Mouse (Mus musculus) CD4-positive helper T cell, adult 2 months (primary cell): ENCODE measurements around the gene Kmt5c.
A peak's percentile ranks its signal among the peaks of the same experiment; 100 is the strongest.

Source experiments
- DNase-seq: peaks from one replicate; pipeline ENCODE4 v3.0.0-alpha.2; 2012; ENCODE audit warnings: low read depth, missing footprints, low spot score

The Kmt5c gene

DNA sequence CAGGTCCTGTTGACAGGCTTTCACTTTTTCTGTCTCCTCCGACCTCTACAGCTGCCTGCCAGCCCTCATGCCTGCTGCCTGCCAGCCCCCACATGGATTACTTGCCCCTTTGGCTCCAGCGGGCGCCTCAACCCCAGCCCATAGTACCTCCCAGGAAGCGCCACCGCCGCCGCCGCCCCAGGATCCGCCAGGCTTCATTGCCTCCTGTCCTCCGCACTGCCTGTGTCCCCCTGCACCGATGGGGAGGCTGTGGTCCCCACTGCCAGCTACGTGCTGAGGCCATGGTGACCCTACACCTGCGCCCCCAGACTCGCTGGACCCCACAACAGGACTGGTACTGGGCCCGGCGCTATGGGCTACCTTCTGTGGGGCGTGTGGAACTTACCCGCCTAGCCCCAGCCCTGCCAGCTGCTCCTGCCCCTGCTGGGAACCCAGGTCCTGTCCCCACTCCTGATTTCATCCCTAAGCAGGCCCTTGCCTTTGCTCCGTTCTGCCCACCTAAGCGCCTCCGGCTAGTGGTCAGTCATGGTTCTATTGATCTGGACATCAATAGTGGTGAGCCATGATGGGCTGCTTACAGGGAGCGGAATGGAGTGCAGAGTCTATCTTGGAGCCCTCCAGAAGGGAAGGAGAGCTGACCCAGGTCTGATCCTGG lies 6.5 kb downstream of the Kmt5c start:
- no peak for DNase-seq

DNA sequence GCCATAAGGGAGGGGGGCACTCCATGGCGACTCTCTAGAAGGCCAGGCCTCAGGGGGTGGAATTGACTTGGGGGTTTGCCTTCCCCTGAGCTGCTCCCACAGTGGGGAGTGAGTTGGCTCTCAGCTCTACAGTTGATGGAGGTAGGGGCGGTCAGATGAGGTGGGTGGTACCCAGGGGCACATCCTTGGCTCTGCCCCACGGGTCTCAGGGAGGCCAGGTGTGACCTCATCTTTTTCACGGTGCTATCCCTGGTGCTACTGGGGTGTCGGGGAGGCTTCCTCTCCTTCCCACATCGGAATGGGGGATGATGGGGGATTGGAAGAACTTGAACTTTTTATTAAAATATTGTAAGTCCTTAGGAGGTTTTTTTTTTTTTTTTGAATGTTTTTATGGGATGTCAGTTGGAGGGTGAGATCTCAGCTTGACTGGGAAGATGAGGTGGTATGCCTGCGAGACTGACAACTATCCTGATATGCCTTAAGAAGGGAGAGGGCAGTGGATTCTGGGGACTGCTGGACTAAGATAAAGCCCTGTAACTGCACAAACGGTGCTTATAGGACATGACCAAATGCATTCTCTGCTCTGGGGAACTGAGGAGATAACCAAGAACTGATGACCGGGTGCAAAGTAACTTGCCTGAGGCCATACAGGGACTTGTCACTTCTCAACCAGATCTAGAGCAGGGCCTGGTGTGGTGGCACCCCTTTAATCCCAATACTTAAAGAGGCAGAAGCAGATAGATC lies 7.4 kb downstream of the Kmt5c start:
- no peak for DNase-seq

DNA sequence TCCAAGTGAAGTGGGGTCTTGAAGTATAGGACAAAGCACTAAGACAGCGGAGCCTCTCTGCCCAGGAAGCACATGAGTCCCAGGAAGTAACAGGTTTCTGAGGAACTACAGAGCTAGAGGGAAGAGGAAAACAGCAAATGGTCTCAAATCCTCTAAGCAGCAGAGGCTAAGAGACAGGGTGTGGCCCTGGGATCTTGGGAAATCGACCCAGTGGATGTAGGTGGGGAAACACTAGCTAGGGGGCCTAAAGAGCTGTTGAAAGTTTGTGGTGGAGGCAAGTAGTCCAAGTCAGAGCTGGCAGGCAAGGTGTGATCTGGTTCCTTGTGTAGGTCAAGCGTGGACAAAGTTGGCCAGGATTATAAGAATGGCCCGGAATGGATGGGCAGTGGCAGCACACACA lies 8.4 kb downstream of the Kmt5c start:
- no peak for DNase-seq

DNA sequence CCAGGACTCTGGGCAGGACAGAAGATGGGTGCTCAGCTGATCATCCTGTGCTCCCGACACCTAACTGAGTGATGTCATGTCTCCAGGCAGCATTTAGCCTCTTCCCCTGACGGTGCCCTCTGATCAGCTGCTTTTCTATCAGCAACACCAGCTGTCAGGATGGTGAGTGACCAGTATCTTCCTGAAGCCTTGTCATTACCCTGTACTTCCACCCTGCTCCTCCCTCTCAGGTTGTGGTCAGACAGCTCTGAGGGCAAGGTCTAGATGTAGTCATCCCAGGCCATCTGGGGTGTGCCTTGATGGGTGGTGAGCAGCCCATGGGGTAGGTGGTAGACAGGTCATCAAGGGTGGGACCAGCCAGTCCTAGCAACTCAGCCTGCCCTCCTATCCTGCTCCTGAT lies 9.3 kb downstream of the Kmt5c start:
- no peak for DNase-seq

DNA sequence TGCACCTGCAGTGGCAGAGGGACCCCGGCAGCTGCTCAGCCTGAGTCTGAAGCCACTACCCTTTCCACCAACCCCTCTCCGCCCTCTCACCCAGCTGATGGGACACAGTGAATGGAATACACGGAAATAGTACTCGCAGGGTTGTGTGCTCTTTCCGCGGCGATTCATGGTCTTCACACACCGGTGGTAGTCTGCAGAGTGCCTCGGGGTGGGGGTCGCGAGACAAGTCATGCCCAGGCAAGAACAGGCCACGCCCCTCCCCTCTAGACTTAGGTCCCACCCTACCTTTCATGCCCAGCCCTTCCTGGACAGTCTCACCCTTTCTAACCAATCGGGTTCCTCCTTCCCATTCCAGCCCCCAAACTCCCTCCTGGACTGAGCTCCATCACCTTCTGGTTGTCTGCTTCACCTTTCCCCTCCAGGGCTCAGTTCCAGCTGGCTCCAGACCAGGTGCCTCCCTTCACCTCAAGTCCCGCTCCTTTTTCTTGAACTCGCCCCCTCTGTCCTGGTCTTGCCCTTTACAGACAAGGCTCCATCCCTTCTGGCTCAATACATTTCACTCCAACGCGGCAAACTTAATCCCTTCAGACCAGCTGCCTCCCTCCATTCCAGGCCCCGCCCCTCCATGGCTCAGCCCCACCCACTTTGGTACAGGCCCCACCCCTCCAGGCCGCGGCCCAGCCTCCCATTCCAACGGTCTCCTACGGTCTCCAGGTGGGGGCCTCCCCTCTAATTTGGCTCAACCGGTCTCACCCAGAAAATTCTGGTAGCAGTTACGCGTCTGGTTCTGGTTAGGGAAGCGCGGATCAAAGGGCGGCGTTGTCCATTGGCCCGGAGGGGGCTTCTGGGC lies 12.3 kb downstream of the Kmt5c start:
- DNase-seq = peak; percentile 28

DNA sequence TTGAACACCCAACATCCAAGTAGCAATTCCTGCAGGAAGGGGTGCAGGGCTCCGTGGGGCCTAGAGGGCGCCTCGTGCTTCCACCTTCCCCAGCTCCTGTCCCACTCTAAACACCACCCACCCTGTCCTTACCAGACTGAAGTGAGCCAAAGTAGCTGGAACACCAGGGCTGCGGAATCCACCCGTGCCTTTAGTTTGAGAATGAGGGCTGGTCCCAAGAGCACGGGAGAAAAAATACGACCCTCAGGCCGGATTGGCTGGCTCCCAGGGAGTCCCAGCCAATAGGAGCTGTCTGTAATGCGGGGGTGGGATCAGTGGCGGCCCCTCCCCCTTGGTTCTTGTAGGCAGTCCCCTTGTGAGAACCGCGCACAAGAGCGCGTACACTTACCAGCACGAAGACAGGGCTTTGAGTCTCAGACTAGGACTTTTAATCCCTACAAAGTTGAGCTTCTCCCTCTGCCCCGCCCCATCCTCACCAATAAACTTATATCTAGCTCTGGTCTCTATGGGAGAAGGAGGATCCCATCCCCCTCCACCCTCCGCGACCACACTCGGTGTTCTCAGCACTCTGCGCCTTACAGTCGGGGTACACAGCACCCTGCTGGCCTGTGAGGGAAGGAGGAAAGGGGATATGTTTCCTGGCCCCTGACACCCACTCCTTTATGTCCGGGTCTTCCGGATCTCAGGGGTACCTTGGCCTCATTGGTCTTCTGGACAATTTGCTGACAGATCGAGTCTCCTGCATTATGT lies 13.1 kb downstream of the Kmt5c start, which contains the start of gene Cox6b2:
Gene Cox6b2 (minus strand): TSS at position 274 of the 750 bp plus-strand sequence.
- DNase-seq = peak; percentile 77

DNA sequence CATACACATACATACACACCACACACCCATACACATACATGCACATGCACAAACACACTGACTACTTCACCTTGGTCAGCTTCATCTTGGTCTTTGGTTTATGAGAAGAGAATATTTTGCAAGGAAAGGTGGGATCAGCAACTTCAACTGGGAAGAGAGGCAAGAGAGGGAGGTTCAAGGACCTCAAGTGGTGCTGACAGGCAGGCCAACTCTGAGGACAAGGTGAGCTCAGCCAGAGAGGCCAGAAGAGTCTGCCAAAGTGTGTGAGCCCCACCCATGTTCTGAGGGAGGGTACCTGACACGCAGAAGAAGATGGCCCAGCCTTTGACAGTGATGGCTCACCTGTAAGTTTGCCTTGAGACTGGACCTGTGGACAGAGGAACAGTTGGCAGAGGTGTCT lies 19.8 kb downstream of the Kmt5c start:
- no peak for DNase-seq

DNA sequence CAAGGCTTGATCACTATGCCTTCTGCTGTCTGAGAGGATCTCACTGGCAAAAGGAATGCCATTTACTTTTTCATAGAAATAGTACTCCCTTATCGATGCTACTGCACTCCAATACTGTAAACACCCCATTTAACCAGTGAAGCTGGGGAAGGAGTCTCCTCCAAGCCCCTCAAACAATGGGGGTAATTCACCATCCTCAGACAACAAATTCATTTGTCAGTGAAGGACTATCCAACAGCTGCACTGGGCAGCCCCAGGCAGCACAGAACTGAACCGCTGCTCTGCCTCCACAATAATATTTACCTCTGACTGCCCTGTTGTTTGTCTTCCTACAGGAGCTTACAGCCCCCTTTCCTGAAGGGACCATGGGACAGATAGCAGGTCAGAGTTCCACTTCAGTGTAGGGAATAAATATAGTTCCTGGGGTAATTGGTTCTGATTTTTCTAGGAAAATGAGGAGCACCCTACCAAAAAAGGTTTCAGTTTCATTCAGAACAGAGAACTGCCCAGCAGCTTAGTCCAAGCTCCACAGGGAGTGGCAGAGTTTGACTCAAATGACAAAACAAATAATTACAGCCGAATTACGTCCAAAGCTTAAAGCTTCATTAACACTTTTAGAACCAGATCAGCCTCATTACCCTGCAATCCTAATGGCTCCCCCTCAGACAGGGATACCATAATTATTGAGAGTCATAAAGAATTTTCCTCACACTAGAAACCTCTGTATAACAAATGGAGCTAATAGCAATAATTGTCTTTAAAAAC lies 25.2 kb downstream of the Kmt5c start:
- DNase-seq = no peak

DNA sequence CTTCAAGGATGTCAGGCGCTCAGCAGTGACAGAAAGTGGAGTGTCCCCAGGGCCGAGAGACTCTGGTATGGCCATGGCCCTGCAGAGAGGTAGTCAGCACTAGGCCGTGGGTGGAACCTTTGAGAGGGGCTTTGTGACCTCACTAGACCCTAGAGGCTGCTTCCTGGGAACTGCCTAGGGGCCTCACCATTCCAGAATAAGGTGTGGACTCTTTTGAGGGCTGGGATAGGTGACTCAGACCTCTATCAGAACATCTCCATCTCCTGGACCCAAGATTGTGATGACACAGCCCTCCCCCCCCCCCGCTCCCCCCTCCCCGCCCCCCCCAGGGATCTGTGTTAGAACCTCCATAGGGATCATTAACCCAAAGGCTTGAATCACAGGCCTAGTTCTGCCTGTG lies 31.3 kb downstream of the Kmt5c start, which contains the start of gene Fam71e2:
Gene Fam71e2 (minus strand): TSS at position 101 of the 400 bp plus-strand sequence.
- no peak for DNase-seq

DNA sequence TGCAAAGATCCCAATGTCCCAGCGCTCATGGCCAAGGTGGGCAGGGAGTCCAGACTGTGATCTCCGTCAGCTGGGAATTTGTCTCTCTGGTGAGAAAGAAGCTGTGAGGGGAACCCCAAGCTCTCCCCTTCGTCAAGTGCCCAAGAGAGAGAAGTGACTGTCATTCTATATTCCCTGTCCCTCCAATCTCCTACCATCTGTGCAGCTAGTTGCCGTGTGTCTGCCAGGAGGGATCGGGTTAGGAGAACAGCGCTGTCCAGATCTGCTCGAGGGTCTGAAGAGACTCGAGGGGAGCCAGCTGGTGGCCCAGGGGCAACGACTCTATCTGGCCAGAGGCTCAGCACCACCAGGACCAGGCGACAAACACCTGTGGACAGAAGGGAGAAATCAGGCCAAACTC lies 36.2 kb downstream of the Kmt5c start:
- DNase-seq = no peak

DNA sequence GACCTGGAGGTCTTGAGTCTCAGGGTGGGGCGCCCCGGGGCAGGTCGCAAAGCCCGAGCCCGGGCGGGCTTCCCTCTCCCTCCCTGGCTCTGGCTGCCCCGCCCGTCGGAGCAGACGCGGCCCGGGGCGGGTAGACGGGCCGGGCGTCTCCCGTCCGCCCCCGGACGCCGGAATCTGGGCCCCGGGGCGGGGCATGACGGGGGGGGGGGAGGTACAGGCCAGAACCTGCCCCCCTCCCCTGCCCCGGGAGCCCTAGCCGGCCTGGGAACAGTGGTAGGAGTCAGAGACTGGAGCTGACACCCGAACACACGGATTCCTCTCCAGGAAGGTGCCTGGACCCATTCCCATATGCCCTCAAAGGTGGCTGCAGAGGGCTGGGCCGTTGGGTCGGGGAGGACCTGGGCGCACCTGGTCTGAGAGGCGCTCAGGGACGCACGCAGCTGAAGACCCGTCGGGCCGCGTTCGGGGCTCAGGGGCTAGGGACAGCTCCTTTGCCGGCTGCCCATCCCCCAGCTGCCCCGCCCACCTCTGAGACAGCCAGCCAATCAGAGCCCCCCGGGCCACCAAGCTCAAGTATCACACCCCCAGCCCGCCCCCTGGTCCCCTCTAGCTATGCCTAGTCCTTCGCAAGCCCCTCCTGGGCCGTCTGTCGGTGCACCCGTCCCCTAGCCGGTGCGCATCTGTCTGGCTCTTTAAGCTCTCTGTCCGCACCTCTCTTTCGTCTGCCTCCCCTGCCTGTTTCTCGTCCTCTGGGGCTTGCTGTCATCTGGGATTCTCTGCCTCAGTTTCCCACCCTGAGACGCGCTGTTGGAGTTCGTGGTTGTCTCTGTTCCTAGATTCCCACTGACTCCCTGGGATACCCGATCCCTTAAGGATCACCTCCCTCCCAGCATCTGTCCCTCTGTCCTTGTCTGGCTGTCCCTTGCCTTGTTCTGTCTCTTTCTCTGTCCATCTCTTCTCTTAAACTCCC lies 37.2 kb downstream of the Kmt5c start:
- peak; percentile 57 for DNase-seq

DNA sequence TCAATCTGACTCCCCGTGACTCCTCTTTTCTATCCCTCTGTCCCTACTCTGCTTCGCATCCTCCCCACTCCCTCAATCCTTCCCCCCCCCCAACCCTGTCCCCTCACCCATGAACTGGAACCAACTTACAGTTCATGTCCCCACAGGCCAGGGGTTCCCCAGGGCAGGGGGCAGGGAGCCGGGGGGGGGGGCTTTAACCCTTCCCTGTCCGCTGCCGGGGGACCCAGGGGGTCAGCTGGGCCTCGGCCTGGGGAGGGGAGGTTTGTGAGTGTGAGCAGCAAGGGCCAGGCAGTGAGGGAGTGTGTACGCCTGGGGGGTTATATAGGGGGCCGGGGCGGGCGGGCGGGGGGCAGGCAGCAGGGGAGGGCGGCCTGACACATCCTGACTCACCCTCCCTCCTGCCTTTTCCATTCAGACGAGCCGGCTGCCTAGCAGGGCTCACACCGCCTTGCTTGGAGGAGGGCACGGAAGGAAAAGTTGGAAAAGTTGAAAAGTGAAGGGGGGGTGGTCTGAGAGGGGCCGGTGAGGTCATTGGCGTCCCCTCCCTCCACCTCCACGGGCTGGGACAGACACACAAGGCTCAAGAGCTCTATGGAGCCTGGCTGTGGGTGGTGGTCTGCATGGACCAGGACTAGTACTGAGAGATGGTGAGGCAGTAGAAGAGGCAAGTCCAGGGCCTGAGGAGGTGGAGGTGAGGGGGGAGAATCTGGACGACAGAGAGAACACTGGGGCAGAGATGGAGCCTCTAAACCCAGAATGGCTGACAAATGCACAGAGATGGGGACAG lies 38.1 kb downstream of the Kmt5c start:
- DNase-seq = no peak

DNA sequence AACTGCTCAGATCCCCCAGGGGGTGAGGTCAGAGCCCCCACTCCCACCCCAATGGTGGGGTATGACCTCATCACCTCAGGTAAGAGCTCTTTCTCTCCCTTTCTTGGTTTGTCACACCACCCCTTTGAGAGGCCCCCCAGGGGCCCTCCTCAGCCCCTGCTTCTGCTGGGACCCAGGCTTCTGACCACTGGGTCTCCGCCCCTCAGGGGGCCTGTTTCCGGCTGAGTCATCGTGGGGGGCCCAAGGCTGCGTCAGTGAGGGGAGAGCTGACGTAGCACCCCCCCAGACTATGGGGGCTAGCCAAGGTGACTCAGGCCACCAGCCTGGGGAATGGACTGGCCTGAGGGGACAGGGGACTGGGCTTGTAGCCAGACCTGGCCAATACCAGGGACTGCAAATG lies 40.0 kb downstream of the Kmt5c start:
- no peak for DNase-seq

DNA sequence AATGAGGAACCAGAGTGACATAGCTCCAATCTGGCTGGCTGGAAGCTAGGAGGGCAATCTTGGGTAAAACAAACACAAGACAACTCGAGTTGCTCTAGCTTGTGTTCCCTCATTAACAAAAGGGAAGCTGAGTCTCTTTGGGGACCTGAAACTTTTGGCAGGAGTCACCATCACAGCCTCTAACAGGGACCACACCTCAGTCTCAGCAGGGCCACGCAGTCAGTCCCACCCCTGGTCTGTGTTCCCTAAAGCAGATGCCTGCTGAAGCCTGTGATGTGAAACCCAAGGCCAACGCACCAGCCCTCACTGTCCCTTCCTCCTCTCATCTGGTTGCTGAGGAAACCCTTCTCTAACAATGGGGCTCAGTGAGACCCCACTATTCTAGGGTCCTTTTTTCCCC lies 42.2 kb downstream of the Kmt5c start:
- DNase-seq = no peak

DNA sequence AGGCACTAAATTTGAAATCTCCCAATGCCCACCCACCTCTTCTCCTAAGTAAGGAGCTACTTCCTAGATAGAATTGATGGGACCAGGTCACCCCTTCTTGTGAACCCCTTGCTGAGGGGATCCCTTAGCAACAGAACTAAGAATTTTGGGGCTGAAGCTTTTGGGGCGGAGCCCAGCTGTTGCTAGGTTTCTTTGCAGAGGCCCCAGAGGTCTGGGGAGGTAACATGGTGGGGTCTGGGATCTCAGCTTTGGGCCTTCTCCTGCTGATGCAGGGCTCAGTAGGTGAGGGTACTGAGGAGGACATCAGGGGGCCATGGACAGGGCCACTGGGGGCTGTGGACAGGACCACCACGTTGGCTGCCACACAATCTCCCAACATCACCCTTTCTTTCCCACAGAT lies 42.8 kb downstream of the Kmt5c start, which contains the start of the genes Il11 and Tmem190:
Gene Il11 (minus strand): TSS at position 101 of the 400 bp plus-strand sequence.
Gene Tmem190 (plus strand): TSS at position 179 of the 400 bp plus-strand sequence.
- DNase-seq = no peak

DNA sequence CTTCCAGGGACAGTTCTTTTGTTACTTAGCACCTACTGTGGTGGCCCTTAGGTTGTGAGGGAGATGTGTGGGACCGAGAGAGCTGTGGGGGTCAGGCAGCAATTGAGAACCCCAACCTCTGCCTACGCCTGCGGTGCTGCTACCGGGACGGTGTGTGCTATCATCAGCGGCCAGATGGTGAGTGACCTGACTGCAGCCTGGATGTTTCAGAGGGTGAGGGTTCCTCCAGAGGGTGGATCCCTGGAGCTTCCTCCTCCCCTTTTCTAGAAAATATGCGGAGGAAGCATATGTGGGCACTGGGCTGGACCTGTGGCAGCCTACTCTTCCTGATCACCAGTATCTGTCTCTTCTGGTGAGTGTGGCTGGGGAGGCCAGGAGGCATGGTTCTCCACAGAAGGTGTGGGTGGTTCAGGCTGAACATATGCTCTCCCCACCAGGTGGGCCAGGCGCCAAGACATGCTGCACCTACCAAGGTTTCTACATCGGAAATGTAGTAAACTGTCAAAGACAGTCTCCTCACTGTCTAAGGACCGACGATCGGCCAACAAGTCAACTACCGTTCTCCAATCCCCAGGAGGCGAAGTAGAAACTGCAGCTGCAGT lies 43.9 kb downstream of the Kmt5c start:
- no peak for DNase-seq

DNA sequence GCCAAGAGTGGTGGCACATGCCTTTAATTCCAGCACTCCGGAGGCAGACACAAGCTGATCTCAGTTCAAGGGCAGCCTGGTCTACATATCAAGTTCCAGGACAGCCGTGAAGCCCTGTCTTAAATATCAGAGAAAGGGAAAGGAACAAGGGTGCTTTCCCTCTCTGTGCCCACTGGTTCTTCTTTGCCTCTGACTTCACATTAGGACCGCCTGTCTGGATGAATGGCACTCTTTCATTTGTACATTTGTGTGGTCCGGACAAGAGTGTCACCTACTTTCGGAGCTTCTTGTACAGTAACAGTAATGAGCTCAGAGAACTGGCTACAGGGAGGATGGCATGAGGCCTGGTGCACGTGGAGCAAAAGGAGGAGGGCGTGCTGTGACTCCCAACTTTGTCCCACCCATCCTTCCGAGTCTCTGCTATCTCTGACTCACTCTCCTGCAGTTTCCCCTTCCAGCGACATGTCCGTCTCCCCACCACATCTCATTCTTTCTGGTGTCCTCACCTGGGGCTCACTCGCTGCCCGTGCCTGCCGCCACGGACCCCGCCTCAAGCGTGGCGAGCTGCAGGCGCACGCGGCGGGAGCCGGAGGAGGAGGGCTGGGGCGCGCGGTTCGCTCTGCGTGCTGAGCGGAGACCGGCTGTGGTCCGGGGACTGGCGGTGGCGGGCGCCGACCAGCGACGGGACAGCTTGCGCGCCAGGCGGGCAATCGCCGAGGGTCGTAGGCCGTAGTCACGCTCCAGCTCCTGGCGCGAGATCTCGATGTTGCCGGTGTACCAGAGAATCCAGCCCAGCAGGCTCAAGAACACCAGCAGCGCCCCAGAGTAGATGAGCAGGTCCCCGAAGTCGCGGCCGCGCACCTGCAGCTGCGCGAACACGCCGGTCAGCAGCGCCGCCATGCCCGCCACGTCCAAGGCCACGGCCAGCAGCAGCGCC lies 48.9 kb downstream of the Kmt5c start:
- peak; percentile 52 for DNase-seq
